Mouse (Mus musculus): ENCODE data around the gene Zfyve26. TPM values are rescaled to one million over a fixed set of nuclear protein-coding genes. Genes with fewer than 3 reads are reported as not detected.
"Not testable (repeated sequence)": the region's sequence is repeated elsewhere in the genome, so short reads cannot be mapped to it uniquely, and the experiment has no call there.

Zfyve26 gene
- polyA plus RNA-seq, 1 experiment from 2014 or later, result 11.9 TPM

GRCm38 (mm10) chr12:79191701-79192100 is 104.4 kb downstream of the Zfyve26 start:
- Histone ChIP-seq H3K27ac (replicated peaks) (peak overlapping the region; percentile 83), H3K4me1 (peaks cover 22% of the 10 kb centered on the region), H3K4me3 (peak overlapping the region; percentile 77), H3K4me2 (replicated peaks) (peak overlapping the region; percentile 76), H3K9ac (replicated peaks) (peak overlapping the region; percentile 73), H3K9me3 (no peaks in the 10 kb centered on the region), H3K36me3 (peaks cover 16% of the 10 kb centered on the region), H3K27me3 (no peaks in the 10 kb centered on the region)
- peak; percentile 91 for ATAC-seq (replicated peaks)
- WGBS, result 6% methylated on average over 14 of the region's 14 CpGs

- H3K4me1 ChIP-seq, result peaks cover 22% of the 10 kb centered on the region
- H3K4me3 ChIP-seq, result peak overlapping the region; percentile 77
- peak overlapping the region; percentile 76 for H3K4me2 ChIP-seq (replicated peaks)
- peak overlapping the region; percentile 73 for H3K9ac ChIP-seq (replicated peaks)
- WGBS, result under 1% methylated on average over 18 of the region's 18 CpGs
- peak; percentile 95 for ATAC-seq (replicated peaks)
- H3K27ac ChIP-seq (replicated peaks), result peak overlapping the region; percentile 83
- H3K27me3 ChIP-seq, result no peaks in the 10 kb centered on the region
- peaks cover 22% of the 10 kb centered on the region for H3K36me3 ChIP-seq
- H3K9me3 ChIP-seq, result no peaks in the 10 kb centered on the region
Measured at GRCm38 (mm10) chr12:79190931-79191673, 105.0 kb downstream of the Zfyve26 start.

DNA sequence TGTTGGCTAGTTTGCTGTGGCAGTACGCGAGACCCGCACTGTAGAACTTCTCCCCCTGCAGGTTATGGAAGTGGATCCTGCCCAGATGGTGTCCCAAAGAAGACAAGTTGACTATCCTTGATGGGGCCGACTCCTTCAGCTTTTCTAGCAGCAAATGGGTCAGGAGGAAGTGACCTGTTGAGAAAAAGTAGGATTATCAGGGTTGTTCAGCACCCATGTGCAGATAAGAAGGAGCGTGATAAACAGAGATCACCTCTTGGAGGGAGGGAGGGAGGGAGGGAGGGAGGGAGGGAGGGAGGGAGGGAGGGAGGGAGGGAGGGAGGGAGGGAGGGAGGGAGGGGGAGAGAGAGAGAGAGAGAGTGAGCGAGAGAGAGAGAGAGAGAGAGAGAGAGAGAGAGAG is 110.9 kb downstream of the Zfyve26 start:
- H3K9me3 ChIP-seq; H3K27me3 ChIP-seq; ATAC-seq (replicated peaks); H3K27ac ChIP-seq (replicated peaks); H3K4me2 ChIP-seq (replicated peaks); H3K9ac ChIP-seq (replicated peaks); H3K4me3 ChIP-seq: not testable (repeated sequence)
- WGBS, result 92% methylated on average over 5 of the region's 6 CpGs
- Histone ChIP-seq H3K36me3 (peaks cover 73% of the 10 kb centered on the region), H3K4me1 (peaks cover 11% of the 10 kb centered on the region)

Other genes with a start within 250 kb of the Zfyve26 start
- 18.5 and 21.6 TPM in 2 replicates for gene Pigh, start 206.7 kb downstream of the Zfyve26 start, polyA plus RNA-seq (2015; fragmentation: Nextera tagmentation; extraction: Ambion mirVana)
- 13.9 and 15.3 TPM in 2 replicates for gene Arg2, start 165.5 kb downstream of the Zfyve26 start, polyA plus RNA-seq (2015; fragmentation: Nextera tagmentation; extraction: Ambion mirVana)
- gene Vti1b, start 123.6 kb downstream of the Zfyve26 start, polyA plus RNA-seq (2015; fragmentation: Nextera tagmentation; extraction: Ambion mirVana), result 173 and 180 TPM in 2 replicates
- gene Rdh11, start 104.0 kb downstream of the Zfyve26 start, polyA plus RNA-seq (2015; fragmentation: Nextera tagmentation; extraction: Ambion mirVana), result 30.6 and 36.7 TPM in 2 replicates
- gene Rdh12, start 87.4 kb downstream of the Zfyve26 start, polyA plus RNA-seq (2015; fragmentation: Nextera tagmentation; extraction: Ambion mirVana), result 0.94 and 0.97 TPM in 2 replicates
- gene Rad51b, start 978 bp upstream of the Zfyve26 start, polyA plus RNA-seq (2015; fragmentation: Nextera tagmentation; extraction: Ambion mirVana), result 3.0 and 3.4 TPM in 2 replicates